Mouse (Mus musculus) gastrocnemius, postnatal 4 days (tissue): Measurements from ENCODE around the gene Dnah7a. TPM values are rescaled to one million over a fixed set of nuclear protein-coding genes. Genes with fewer than 3 reads are reported as not detected.
"Not testable (repeated sequence)": the region's sequence is repeated elsewhere in the genome, so short reads cannot be mapped to it uniquely, and the experiment has no call there.

Experiments used
- DNase-seq, 2 experiments: peaks; one replicate each; pipeline ENCODE4 v3.0.0; 2021 to 2022; ENCODE audit warnings: low spot score in 2 of 2, mixed read lengths in 2 of 2
- total RNA-seq, 2 experiments: library from RNA; stranded (reverse); gene quantifications; 2 replicates each; pipeline ENCODE4 v1.2.3; 2021

Dnah7a gene
- total RNA-seq, 2 experiments from 2014 or later = 0.16 TPM; not detected in 1

DNA sequence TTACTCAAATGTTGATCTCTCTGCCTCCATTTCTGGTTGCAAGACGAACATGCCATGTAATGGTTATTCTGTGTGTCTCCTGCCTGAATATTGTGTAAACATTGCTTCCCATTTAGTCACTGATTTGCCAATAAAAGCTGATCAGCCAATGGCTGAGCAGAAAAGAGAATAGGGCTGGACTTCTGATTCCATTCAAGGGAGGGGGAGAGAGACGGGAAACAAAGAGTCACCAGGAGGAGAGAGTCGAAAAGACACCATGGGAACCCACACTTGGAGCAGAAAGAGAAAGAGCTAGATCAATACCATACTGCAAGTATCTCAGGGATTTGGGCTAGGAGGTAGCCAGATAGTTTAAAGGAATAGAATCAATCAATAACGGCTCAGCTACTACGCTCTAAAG is 3.0 kb upstream of the Dnah7a start:
- DNase-seq = not testable (repeated sequence)

DNA sequence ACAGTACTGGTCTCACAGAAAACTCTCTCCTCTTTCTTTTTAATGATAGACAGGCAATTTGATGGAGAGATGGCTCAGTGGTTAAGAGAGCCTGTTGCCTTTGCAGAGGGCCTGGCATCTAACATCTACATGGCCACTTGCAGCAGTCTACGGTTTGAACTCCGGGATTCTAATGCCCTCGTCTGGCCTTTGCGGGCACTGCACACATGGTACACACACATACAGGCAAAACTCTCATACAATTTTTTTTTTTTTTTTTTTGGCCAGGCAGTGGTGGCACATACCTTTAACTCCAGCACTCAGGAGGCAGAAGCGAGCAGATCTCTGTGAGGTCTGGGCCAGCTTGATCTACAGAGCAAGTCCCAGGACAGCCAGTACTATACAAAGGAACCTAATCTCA is 2.4 kb downstream of the Dnah7a start:
- DNase-seq = no peak

DNA sequence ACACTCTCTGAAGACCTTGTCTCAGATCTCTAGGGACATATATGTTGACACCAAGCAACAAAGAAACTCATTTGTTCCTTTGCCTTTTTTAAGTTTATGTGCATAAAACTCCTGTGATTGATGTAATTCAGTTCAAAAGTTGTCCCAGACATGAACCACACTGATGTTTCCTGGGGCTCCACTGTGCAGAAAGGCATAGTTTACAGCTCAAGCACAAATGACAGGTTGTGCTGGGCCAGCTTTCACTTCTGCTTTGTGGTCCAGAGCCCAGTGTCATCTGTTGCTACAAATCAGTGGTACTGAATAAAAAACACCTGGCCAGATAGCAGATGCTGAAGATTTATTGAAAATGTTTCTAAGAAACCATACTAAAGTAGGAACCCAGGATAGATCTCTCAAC is 42.3 kb downstream of the Dnah7a start:
- DNase-seq = not testable (repeated sequence)

DNA sequence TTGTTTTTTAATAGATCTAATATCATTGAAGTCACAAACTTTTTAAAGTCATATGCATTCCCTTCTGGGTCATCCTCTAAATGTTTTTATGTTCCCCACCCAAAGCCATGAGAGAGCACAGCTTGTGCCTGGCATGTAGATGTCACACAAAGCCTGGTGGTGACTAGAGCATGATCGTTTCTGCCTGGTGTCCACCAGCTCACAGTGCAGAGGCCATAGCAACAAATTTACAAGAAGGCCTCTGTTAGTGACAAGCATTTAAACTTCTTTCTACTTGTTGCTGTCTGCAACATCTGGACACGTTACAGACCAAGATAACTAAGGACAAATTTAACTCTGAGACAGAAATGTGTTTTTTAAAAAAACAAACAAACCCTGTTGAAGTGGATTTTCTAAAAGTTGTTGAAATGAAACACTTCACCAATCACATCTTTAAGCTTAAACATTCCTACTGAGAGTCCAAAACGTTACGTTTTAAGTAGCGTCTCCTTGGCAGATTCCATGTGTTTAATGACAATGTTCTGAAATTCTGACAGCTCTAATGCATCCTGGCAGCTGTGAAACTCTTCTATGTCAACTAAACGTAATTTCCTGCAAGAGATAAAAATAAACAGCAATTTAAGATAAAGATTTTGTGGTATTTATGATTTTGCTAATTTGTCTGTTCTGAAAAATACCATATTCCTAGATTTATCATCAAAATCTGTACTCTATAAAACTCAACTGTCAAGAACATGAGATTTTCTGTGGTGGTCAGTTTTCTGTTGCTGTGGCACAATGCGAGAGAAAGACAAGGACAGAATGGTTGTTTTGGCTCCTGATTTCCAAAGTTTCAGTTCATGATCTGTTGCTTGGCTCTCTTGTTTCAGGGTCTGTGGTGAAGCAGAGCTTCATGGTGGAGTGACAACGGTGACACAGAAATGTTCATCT is 66.5 kb downstream of the Dnah7a start:
- no peak for DNase-seq

DNA sequence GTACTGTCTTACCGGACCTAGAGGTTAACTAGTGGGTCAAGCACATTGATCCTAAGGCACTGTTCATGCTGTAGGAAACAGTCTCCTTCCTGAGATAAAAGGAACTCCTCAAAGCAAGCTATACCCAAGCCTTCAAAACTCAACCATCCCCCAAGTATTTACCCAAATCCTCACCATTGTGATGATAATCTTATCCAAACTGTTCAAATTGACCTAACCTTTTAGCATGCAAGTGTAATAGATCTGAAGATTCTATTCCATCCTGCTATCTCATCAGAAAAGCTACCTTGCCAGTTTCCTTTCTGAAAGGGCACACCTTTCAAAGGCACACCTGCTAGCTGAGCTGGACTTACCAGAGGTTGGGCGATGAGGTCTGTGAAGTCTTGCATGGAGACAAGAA is 70.9 kb downstream of the Dnah7a start:
- not testable (repeated sequence) for DNase-seq

DNA sequence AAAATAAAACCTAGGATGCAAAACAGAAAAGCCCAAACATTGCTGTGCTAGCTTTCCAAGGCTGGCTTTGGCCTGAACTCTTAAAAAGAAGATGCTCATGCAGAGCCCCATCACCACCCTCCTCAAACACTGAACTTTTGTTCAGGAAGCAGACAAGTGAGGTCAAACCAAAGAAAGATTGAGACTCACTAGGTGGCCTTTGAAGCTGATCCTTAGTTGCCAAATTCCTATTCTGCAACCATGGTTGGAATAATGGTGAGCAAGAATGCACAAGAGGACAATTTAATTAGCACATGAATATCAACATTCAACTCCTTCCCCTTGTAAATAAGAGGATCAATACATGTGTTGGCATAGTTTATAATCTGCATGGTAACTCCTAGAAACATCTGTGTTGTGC is 74.5 kb downstream of the Dnah7a start:
- not testable (repeated sequence) for DNase-seq

DNA sequence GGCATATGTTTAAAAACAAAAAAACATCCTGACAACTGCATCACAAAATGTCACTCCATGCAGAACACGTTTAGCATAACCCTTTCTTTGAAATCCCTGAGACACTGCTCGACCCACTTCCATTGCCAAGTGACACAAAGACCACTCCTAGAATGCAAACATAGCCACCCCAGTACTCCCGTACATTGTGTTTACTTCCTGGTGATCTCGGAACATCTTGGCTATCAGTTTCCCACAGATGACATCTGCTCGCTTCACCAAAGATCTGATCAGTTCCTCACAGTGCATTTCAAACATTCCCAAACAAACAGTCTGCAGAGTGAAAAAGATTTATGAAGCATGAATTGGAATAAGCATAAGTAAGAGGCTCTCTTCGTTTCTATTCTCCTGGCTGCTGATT is 76.6 kb downstream of the Dnah7a start:
- no peak for DNase-seq

DNA sequence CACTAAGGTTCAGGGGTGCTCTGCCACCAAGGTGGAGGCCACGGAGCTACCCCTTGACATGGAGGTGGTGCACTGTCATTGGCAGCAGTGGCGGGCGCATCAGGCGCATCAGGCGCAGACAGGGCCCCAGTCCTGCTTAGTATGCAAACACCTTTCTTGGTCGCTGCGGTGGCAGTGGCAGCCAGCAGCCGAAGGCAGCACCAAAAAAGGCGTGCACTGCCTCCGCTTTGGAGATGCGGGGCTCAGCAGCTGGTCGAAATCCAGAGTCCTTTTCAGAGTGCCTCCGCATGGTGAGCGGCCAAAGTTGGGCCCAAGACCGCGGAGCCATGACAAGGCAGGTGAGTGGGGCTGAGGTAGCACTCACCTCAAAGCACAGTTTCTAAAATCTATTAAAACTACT is 93.1 kb downstream of the Dnah7a start:
- no peak for DNase-seq

DNA sequence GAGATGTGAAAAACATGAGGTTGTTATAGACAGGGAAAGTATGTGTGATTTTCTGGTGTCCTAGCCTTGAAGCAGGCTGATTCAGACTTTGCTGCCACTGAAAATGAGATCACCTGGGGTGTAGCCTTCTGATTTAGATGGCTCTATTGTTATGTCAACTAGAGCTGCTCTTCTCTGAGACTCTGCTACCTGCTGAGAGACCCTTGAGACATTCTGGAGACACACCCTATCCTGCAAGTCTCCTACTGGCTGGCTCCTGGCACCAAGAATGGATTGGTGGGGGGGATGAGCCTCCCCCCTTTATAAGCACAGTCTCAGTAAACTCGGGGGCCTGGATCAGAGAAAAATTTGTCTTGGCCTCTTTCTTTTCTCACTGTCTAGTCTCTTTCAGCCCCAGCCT is 125.3 kb downstream of the Dnah7a start:
- not testable (repeated sequence) for DNase-seq

DNA sequence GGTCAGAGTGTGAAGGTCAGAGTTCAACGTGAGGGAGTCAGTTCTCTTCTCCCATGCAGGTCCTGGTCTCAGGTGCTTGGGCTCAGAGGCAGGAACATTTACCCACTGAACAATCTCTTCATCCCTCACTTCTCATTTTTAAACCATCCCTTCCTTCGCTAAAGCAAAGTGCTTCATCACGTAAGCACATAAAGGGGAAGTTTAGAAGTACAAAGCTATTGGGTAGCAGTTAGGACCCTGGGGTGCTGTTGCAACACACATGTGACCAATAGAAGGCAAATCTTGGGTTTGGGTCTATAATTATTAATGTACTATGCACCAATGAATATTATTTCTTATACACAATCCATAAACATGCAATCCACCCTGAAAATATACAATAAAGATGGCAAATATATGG is 148.7 kb downstream of the Dnah7a start:
- DNase-seq = not testable (repeated sequence)

DNA sequence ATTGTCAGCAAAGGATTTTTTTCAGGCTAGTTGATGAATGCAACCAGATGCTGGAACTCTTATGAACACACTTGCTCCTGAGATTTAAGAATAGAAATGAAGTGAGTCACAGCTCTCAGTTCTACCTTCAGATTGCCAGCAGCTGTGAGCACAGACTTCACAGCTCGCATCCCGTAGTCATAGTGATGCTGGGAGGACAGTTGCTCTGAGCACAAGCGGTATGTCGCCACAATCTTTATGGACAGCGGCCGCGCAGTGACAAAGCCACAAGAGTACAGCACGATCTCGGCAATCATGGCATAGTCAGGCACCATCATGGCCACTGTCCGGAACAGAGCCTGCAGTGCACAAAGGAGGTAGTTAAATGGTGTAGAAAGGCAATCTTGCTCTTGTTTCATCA is 159.6 kb downstream of the Dnah7a start:
- not testable (repeated sequence) for DNase-seq

DNA sequence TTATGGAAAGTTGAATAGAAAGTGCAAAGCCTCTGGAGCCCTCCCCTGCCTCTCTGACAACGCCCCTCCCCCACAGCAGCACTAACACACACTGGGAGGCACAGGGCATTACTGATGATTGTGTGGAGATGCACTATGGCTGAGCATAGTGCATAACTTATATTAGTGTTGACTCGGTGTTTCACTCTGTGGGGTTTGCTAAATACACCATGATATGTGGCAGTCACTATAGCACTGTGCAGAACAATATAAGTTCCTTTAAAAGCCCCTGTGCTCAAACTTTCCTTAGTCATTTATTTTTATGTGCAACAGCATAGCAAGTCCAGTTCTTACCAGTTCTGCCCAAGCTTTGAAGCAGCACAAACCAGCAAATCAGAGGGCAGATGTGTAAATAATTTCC is 168.2 kb downstream of the Dnah7a start:
- not testable (repeated sequence) for DNase-seq

DNA sequence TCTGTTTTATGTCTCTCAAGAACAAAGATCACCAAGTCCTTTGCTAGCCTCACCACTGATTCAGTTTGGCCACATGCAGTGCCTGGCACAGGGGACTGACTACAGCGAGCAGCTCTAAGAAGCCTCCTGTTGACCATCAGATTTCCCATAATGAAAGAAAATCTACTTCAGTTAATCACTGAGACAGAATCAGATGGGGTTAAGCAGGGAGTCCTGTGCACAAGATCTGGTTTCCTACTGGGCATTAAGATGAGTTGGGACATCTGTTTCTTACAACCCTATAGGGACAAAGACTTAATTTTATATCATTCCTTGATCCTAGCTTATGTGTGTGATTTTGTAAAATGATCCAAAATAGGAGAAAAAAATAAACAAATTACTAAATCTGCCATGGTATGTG is 171.8 kb downstream of the Dnah7a start:
- not testable (repeated sequence) for DNase-seq

DNA sequence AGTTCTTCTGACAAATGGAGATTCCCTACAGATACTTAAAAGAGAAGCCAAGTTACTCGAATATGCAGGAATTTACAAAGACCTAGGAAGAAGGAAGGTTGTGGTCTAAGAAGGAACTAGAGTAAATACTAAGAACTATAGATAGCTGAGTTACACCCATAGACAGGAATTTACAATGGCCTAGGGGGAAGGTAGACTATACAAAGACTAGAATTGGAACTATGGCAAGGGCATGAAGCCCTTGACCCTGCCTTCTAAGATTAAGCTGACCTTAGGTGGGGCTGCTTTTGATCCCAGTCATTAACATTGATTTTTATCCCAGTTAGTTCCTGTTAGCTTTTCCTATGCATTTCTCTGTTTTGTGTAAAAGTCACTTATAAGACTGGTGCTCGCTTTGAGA is 180.6 kb downstream of the Dnah7a start:
- DNase-seq = not testable (repeated sequence)

DNA sequence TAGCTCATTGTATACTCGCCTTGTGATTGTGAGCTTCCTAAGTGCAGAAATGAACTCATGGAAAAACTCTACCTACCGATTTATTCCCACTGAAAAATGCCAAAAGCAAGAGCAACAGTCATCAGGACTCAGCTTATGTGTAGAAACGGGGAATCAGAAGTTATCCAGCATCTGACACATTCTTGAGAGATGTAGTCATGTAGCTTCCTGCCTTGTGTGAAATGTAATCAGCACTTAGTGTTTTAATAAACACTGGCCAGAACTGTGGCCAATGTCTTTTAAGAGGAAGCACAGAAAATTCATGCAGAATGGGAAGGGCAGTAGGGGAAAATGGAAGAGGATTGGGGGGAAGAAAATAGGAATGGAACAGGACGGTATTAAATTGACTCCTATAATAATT is 232.9 kb downstream of the Dnah7a start:
- no peak for DNase-seq

DNA sequence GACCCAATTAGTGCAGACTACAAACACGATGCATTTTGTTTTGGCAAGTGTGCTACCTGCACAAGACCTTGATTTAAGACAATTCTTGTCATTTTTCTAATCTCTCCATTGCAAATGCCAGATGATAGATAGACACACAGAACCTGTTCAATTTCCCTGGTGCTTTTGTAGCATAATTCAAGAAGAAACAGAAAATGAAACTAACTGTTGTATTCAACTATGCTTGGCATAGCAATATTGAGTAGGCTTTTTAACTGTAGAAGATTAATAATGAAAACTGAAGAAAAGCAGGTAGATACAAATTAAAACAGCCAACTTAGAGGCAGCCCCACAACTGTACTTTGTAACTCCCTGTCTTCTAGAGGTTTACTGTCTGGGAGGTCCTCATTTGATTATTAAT is 234.5 kb downstream of the Dnah7a start:
- DNase-seq = not testable (repeated sequence)

DNA sequence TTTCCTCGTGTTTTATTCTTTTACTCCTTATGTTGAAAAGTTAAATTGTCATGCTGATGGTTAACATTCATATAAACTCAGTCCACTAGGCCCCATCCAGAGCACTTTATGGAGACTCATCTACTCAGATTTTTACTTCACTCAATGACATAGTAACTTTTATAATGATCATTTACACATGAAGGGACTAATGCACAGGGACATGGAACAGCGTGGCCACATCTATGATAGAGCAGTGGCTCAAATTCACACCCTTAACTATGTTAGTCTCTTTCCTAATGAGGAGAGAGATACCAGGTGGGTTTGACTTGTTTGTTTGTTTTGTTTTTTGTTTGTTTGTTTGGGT is 239.3 kb downstream of the Dnah7a start:
- DNase-seq = no peak

DNA sequence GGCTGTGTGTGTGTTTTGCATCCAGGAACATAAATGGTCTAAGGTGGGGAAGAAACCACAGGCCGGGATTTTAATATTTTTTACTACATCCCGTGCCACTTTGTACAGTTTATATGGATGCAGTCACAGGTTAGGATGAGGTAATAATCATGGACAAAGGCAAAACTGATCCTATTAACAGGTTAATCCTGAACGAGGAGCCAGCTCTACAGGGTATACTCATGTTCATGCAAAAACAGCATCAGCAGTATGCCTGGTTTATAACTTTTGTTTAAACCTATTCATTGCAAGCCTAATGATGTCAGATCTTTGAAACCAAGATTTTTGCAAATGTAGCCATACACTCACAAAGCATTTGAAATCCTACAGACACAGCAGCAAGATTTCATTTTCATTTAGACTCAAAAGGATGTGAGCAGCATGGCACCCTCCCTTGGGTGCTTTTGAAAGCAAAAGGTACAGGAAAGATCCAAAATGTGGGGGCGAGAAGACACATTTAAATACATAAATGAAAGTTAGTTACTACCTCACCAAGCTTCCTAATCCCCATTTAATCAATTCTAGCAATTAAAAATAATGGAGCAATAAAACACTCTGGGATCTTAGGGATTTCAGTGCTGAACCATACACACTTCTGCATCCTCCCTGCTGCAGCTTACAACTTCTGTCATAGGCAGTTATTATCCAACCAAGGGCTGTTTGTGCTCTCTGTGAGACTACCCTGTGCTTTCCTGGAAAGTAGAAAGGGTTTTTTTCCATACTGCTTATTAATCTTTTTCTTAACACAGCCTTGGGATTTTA is 239.9 kb downstream of the Dnah7a start:
- DNase-seq = not testable (repeated sequence)

DNA sequence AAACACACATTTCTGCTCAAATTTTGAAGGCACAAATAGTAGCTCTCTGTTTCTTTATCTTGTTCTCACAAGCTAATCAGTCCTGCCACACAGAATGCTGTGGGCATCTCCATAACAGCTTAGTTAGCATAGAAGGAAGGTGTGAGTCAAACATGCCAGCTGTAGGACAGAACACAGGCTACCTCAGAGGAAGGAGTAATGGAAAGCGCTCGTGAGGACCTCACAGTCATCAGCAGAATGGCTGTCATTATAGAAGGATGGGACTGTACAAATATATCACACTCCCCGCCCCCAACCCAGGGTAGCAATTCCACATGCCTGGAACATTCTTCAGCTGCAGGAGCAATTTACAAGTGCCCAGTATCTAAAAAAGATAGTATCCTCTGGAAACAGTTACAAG is 267.4 kb downstream of the Dnah7a start:
- DNase-seq = not testable (repeated sequence)

DNA sequence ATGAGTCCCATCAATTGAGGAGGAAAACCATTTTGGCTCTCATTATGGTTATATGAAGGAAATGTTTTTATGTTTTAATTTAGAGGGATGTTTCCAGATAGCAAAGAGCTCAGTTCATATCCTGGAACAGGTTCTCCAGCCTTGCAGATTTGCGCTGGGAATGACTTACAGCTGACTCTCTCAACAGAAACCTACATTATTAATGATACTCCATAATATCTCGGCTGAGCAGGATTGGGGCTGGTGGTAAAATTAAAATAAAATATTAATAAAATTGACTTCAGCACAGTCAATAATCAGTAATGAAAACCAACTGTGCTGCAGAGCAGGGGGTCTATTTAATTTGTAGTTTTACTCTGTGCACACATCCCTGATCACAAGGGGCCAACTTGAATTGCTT is 274.2 kb downstream of the Dnah7a start:
- DNase-seq = not testable (repeated sequence)

DNA sequence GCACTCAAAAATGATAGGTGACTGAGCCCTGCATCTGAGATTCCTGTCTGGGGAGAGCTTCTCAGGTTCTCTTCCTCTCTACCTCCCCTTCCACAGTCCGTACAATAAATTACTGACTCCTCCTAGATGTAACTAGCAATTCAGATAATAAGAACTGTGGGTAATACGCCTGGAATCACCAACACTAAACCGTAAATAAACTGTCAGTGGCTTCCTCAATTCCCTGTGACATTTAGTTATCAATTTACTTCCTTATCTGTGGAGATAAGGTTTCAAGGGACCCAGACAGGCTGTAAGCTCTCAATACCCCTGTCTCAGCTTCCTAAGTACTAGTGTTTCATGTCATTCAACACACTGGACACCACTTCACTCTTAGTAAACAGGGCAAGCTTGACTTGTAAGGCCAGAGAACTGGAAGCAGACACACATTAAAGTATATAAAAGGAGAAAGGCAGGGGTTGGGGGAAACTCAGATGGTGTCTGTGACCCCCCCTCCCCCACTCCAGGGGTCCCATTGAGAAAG is 300.7 kb downstream of the Dnah7a start:
- no peak for DNase-seq
